Mouse (Mus musculus) spleen, adult 2 months (tissue): ENCODE data around the gene Klb.

Experiments used
- CTCF ChIP-seq: fragments of 200-500 bp; IDR thresholded peaks from 2 replicates; pipeline ENCODE4 v1.5.1; 2011; ENCODE audit warnings: mild to moderate bottlenecking, inconsistent platforms; ENCODE audit not compliant: insufficient read depth, insufficient read length, insufficient replicate concordance; ENCODE audit errors: extremely low read depth
- POLR2A ChIP-seq: fragments of 200-500 bp; IDR thresholded peaks from 2 replicates; pipeline ENCODE4 v1.6.1; 2011; ENCODE audit warnings: low read depth, low read length, inconsistent platforms

DNA sequence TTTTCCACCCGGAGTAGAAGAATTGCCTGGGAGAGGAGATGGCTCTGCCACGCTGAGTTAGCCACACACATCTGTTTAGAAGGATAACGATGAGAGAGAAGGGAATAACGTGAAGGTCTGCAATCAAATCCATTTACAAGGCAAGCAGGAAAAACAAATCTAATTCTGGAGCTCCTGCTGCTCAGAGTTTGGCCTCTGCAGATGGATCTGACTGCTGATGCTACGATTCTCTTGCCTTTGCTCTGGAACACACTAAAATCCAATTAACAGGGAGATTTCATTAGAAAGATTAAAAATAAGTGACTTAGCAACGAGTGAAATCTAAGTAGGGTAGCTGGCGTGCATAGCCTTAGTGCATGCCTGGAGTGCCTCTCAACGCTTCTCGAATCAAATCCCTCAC, 42.6 kb upstream of the Klb start:
- no peak for TF ChIP-seq CTCF
- TF ChIP-seq POLR2A = no peak
